Mouse (Mus musculus) liver, adult 2 months (tissue): ENCODE data around the gene Ralb. TPM values are rescaled to one million over a fixed set of nuclear protein-coding genes. Genes with fewer than 3 reads are reported as not detected.

Experiments
- DNase-seq: peaks from one replicate; pipeline ENCODE4 v3.0.0-alpha.2; 2011; ENCODE audit warnings: low read depth, low spot score; ENCODE audit errors: extremely low read depth
- H3K27ac ChIP-seq: fragments of 200-500 bp; replicated peaks from 2 replicates; pipeline ENCODE4 v1.5.1; 2012; ENCODE audit warnings: low read depth, mild to moderate bottlenecking, control low read depth, inconsistent platforms, low read length; ENCODE audit not compliant: insufficient read depth
- H3K27me3 ChIP-seq: fragments of 200-500 bp; 2 replicates; pipeline ENCODE4 v1.6.1; 2012; ENCODE audit warnings: mild to moderate bottlenecking, moderate library complexity, low read length, inconsistent platforms; ENCODE audit not compliant: control insufficient read depth, insufficient read depth
- H3K36me3 ChIP-seq: fragments of 200-500 bp; 2 replicates; pipeline ENCODE4 v1.6.1; 2012; ENCODE audit warnings: low read length, inconsistent platforms; ENCODE audit not compliant: control insufficient read depth, insufficient read depth
- H3K4me1 ChIP-seq: fragments of 200-500 bp; 2 replicates; pipeline ENCODE4 v1.6.1; 2011; ENCODE audit warnings: low read length; ENCODE audit not compliant: control insufficient read depth, insufficient read depth
- H3K4me3 ChIP-seq: fragments of 200-500 bp; 2 replicates; pipeline ENCODE4 v1.5.1; 2011; ENCODE audit warnings: low read depth, mild to moderate bottlenecking, control low read depth, low read length, moderate library complexity; ENCODE audit not compliant: insufficient read depth
- H3K79me2 ChIP-seq: fragments of 200-500 bp; 2 replicates; pipeline ENCODE4 v1.6.1; 2012; ENCODE audit warnings: inconsistent platforms, mild to moderate bottlenecking, low read length, moderate library complexity; ENCODE audit not compliant: control insufficient read depth, insufficient read depth
- H3K9ac ChIP-seq: fragments of 200-500 bp; 2 replicates; pipeline ENCODE4 v1.6.1; 2012; ENCODE audit warnings: low read depth, mild to moderate bottlenecking, control low read depth, inconsistent platforms, low read length
- CTCF ChIP-seq: fragments of 200-500 bp; IDR thresholded peaks from 2 replicates; pipeline ENCODE4 v1.5.1; 2011; ENCODE audit warnings: low read depth, low read length, control low read depth
- POLR2A ChIP-seq: fragments of 200-500 bp; IDR thresholded peaks from 2 replicates; pipeline ENCODE4 v1.6.1; 2011; ENCODE audit warnings: low read length, control low read depth; ENCODE audit not compliant: insufficient read depth; ENCODE audit errors: extremely low read depth
- WGBS: fragments of 180-500 bp; shearing (Covaris S2); methylation state at CpG from one replicate; pipeline ENCODE4 v1.1.7; 2018; 5-methylcytosine and 5-hydroxymethylcytosine counted together
- polyA plus RNA-seq: library from polyadenylated mRNA; depleted of rRNA; stranded (reverse); fragments of >200 nt; gene quantifications from 2 replicates; pipeline ENCODE4 v1.2.3, GENCODE M21; 2012
- total RNA-seq: library from RNA; depleted of rRNA; stranded (reverse); fragments of >200 nt; gene quantifications from 2 replicates; pipeline ENCODE4 v1.2.3, GENCODE M21; 2014

Gene Ralb
- total and polyA plus RNA-seq, 2 experiments: 9.0 to 14.8 TPM

- no peak overlapping the region for H3K9ac ChIP-seq
- H3K4me1 ChIP-seq: peaks cover 28% of the 10 kb centered on the region
- TF ChIP-seq CTCF (no peak), POLR2A (no peak)
- peak overlapping the region; percentile 35; the same call in 1 of the 2 replicates for H3K27ac ChIP-seq
- DNase-seq: peak; percentile 82
- WGBS: 45% methylated on average over 4 of the region's 4 CpGs
- H3K27me3 ChIP-seq: no peaks in the 10 kb centered on the region
- peaks cover 5% of the 10 kb centered on the region for H3K36me3 ChIP-seq
- peaks cover 11% of the 10 kb centered on the region; the same call in 1 of the 2 replicates for H3K79me2 ChIP-seq
- no peak overlapping the region for H3K4me3 ChIP-seq
Measured at GRCm38 (mm10) chr1:119522726-119523125, 18.1 kb upstream of the Ralb start.

GRCm38 (mm10) chr1:119521681-119522080 is 17.1 kb upstream of the Ralb start:
- Histone ChIP-seq H3K27ac (no peak overlapping the region), H3K4me3 (no peak overlapping the region), H3K79me2 (peaks cover 11% of the 10 kb centered on the region; the same call in 1 of the 2 replicates), H3K27me3 (no peaks in the 10 kb centered on the region), H3K9ac (no peak overlapping the region), H3K4me1 (peaks cover 25% of the 10 kb centered on the region), H3K36me3 (no peaks in the 10 kb centered on the region)
- 49% methylated on average over 7 of the region's 7 CpGs for WGBS
- no peak for TF ChIP-seq CTCF
- no peak for TF ChIP-seq POLR2A
- peak; percentile 48 for DNase-seq

GRCm38 (mm10) chr1:119521029-119521428 is 16.4 kb upstream of the Ralb start:
- H3K27ac ChIP-seq: no peak overlapping the region
- peaks cover 21% of the 10 kb centered on the region for H3K4me1 ChIP-seq
- 14% methylated on average over 2 of the region's 2 CpGs for WGBS
- peaks cover 5% of the 10 kb centered on the region; the same call in 1 of the 2 replicates for H3K79me2 ChIP-seq
- no peak overlapping the region for H3K9ac ChIP-seq
- no peaks in the 10 kb centered on the region for H3K36me3 ChIP-seq
- DNase-seq: peak; percentile 34
- H3K27me3 ChIP-seq: no peaks in the 10 kb centered on the region
- no peak overlapping the region for H3K4me3 ChIP-seq
- TF ChIP-seq CTCF (no peak), POLR2A (no peak)

- H3K27ac ChIP-seq: peak overlapping the region; percentile 70
- 84% methylated on average over 6 of the region's 6 CpGs for whole genome bisulfite sequencing
Measured at GRCm38 (mm10) chr1:119519286-119519685, 14.7 kb upstream of the Ralb start.

GRCm38 (mm10) chr1:119518786-119519185 is 14.2 kb upstream of the Ralb start:
- DNase-seq: peak; percentile 92
- TF ChIP-seq CTCF (no peak), POLR2A (no peak)
- no peaks in the 10 kb centered on the region for H3K79me2 ChIP-seq
- no peaks in the 10 kb centered on the region for H3K36me3 ChIP-seq
- H3K9ac ChIP-seq: no peak overlapping the region
- no peak overlapping the region for H3K4me3 ChIP-seq
- H3K4me1 ChIP-seq: peaks cover 17% of the 10 kb centered on the region
- no peaks in the 10 kb centered on the region for H3K27me3 ChIP-seq
- peak overlapping the region; percentile 70 for H3K27ac ChIP-seq

More at GRCm38 (mm10) chr1:119519286-119519685, 14.7 kb upstream of the Ralb start:
- Histone ChIP-seq H3K36me3 (no peaks in the 10 kb centered on the region), H3K79me2 (no peaks in the 10 kb centered on the region), H3K9ac (no peak overlapping the region), H3K27me3 (no peaks in the 10 kb centered on the region), H3K4me1 (peaks cover 17% of the 10 kb centered on the region), H3K4me3 (no peak overlapping the region)
- no peak for DNase-seq
- TF ChIP-seq POLR2A (no peak), CTCF (no peak)

- no peaks in the 10 kb centered on the region for H3K27me3 ChIP-seq
- H3K36me3 ChIP-seq: no peaks in the 10 kb centered on the region
- TF ChIP-seq POLR2A (no peak), CTCF (no peak)
- H3K79me2 ChIP-seq: no peaks in the 10 kb centered on the region
- no peak for DNase-seq
- H3K4me1 ChIP-seq: peaks cover 17% of the 10 kb centered on the region
- 84% methylated on average over 7 of the region's 7 CpGs for WGBS
- H3K27ac ChIP-seq: no peak overlapping the region
- no peak overlapping the region for H3K9ac ChIP-seq
- H3K4me3 ChIP-seq: no peak overlapping the region
Measured at GRCm38 (mm10) chr1:119518060-119518459, 13.5 kb upstream of the Ralb start.
